Mouse (Mus musculus): ENCODE measurements at regions not wholly inside any gene's neighbourhood (a gene's known extent, or its start where the extent isn't known, plus 50 kb on each side); places are given as distances from the start of the nearest gene placed in this dataset.

DNA sequence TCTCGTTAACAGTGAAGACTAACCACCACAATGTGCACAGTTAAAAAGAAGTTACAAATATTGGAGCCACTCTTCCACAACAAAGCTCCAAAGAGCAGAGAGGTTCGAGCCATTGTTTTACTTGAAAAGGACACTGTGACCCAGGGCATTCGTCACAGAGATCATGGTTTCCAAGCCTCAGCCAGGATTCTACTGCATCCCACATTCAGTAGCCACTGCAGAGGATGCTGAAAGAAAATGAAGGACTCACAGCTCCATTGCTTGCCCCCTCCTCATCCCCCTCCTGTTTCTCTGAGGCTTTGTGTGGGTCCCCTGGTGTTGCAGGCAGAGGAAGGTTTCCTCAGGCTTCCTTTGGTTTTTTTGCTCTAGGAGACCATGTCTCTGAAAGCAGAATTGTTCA, 182.9 kb downstream of the Mex3b start:
- no peaks in the 10 kb centered on the region for H3K36me3 ChIP-seq (ENCODE audit: control insufficient read depth in 1 of 2, insufficient read depth in 2 of 2, low read length in 2 of 2)
- H3K27me3 ChIP-seq (ENCODE audit: control insufficient read depth in 1 of 2, insufficient read depth in 2 of 2, low read length in 2 of 2): no peaks in the 10 kb centered on the region; a peak in 1 of 4 replicates
- no peaks in the 10 kb centered on the region for H3K9me3 ChIP-seq (replicated peaks; ENCODE audit: insufficient read depth, low read length)
- no peaks in the 10 kb centered on the region for H3K79me2 ChIP-seq (ENCODE audit: control insufficient read depth, insufficient read depth, low read length, poor library complexity)
- H3K9ac ChIP-seq (ENCODE audit: control insufficient read depth, low read depth, low read length, poor library complexity, severe bottlenecking): no peak overlapping the region
- DNase-seq (ENCODE audit: low read depth, low spot score): no peak
- no peak overlapping the region for H3K4me3 ChIP-seq (ENCODE audit: control insufficient read depth in 1 of 2, insufficient read depth in 1 of 2, low read depth in 2 of 2, low read length in 2 of 2)
- TF ChIP-seq TBP (IDR thresholded peaks at IDR 0.05; ENCODE audit: low read depth, low read length): no peak
- no peak for TF ChIP-seq MXI1 (IDR thresholded peaks at IDR 0.05; ENCODE audit: low read depth, low read length)
- TF ChIP-seq MEF2A (IDR thresholded peaks at IDR 0.05; ENCODE audit: extremely low read depth, insufficient replicate concordance, low read depth, low read length, poor library complexity, severe bottlenecking): no peak
- TF ChIP-seq SIN3A (IDR thresholded peaks at IDR 0.05; ENCODE audit: low read length): no peak
- TF ChIP-seq MAZ (IDR thresholded peaks at IDR 0.05; ENCODE audit: low read depth, low read length): no peak
- no peak for TF ChIP-seq ZMIZ1 (IDR thresholded peaks at IDR 0.05; ENCODE audit: low read depth, low read length)
- no peak for TF ChIP-seq USF2 (IDR thresholded peaks at IDR 0.05; ENCODE audit: borderline replicate concordance in 1 of 2, insufficient read depth in 1 of 2, low read depth in 1 of 2, low read length in 2 of 2)
- no peak for TF ChIP-seq KAT2A (conservative IDR thresholded peaks at IDR 0.05; ENCODE audit: low read depth, low read length)
- no peak for TF ChIP-seq RCOR1 (IDR thresholded peaks at IDR 0.05; ENCODE audit: low read depth, low read length)
- TF ChIP-seq TAL1 (IDR thresholded peaks at IDR 0.05; ENCODE audit: low read length): no peak
- TF ChIP-seq HCFC1 (IDR thresholded peaks at IDR 0.05; ENCODE audit: low read depth, low read length): no peak
- TF ChIP-seq UBTF (IDR thresholded peaks at IDR 0.05; ENCODE audit: borderline replicate concordance, insufficient read depth, low read depth, low read length): no peak
- no peak for TF ChIP-seq ELF1 (IDR thresholded peaks at IDR 0.05; ENCODE audit: low read depth, low read length)
- no peak overlapping the region for H3K27ac ChIP-seq (ENCODE audit: control insufficient read depth, low read depth, low read length)
- no peaks in the 10 kb centered on the region for H3K4me1 ChIP-seq (ENCODE audit: control insufficient read depth in 1 of 2, insufficient read depth in 2 of 2, low read length in 2 of 2)

- H3K27me3 ChIP-seq (ENCODE audit: control insufficient read depth in 1 of 2, insufficient read depth in 2 of 2, low read length in 2 of 2): no peaks in the 10 kb centered on the region; a peak in 1 of 4 replicates
- no peaks in the 10 kb centered on the region for H3K4me1 ChIP-seq (ENCODE audit: control insufficient read depth in 1 of 2, insufficient read depth in 2 of 2, low read length in 2 of 2)
- no peaks in the 10 kb centered on the region for H3K36me3 ChIP-seq (ENCODE audit: control insufficient read depth in 1 of 2, insufficient read depth in 2 of 2, low read length in 2 of 2)
- H3K27ac ChIP-seq (ENCODE audit: control insufficient read depth, low read depth, low read length): no peak overlapping the region
- no peaks in the 10 kb centered on the region for H3K79me2 ChIP-seq (ENCODE audit: control insufficient read depth, insufficient read depth, low read length, poor library complexity)
- H3K9ac ChIP-seq (ENCODE audit: control insufficient read depth, low read depth, low read length, poor library complexity, severe bottlenecking): no peak overlapping the region
- no peaks in the 10 kb centered on the region for H3K9me3 ChIP-seq (replicated peaks; ENCODE audit: insufficient read depth, low read length)
- no peak overlapping the region for H3K4me3 ChIP-seq (ENCODE audit: control insufficient read depth in 1 of 2, insufficient read depth in 1 of 2, low read depth in 2 of 2, low read length in 2 of 2)
- DNase-seq (ENCODE audit: low read depth, low spot score): no peak
- no peak for TF ChIP-seq ZMIZ1 (IDR thresholded peaks at IDR 0.05; ENCODE audit: low read depth, low read length)
- TF ChIP-seq HCFC1 (IDR thresholded peaks at IDR 0.05; ENCODE audit: low read depth, low read length): no peak
- no peak for TF ChIP-seq KAT2A (conservative IDR thresholded peaks at IDR 0.05; ENCODE audit: low read depth, low read length)
- no peak for TF ChIP-seq SIN3A (IDR thresholded peaks at IDR 0.05; ENCODE audit: low read length)
- no peak for TF ChIP-seq CTCF (IDR thresholded peaks at IDR 0.05 in 2 of 3, conservative IDR thresholded peaks at IDR 0.05 in 1 of 3; ENCODE audit: control insufficient read depth in 1 of 3, insufficient read depth in 1 of 3, low read depth in 2 of 3, low read length in 3 of 3, poor library complexity in 1 of 3, severe bottlenecking in 1 of 3)
- no peak for TF ChIP-seq MAZ (IDR thresholded peaks at IDR 0.05; ENCODE audit: low read depth, low read length)
- TF ChIP-seq USF2 (IDR thresholded peaks at IDR 0.05; ENCODE audit: borderline replicate concordance in 1 of 2, insufficient read depth in 1 of 2, low read depth in 1 of 2, low read length in 2 of 2): no peak
- no peak for TF ChIP-seq ZNF384 (IDR thresholded peaks at IDR 0.05; ENCODE audit: low read depth, low read length)
- no peak for TF ChIP-seq TCF12 (IDR thresholded peaks at IDR 0.05; ENCODE audit: low read depth, low read length)
- no peak for TF ChIP-seq UBTF (IDR thresholded peaks at IDR 0.05; ENCODE audit: borderline replicate concordance, insufficient read depth, low read depth, low read length)
Measured at GRCm38 (mm10) chr7:83050833-83051497, 183.8 kb downstream of the Mex3b start.
